Comparison of ENCODE assay signal across 16 mouse cellular contexts in the genomic region with DNA sequence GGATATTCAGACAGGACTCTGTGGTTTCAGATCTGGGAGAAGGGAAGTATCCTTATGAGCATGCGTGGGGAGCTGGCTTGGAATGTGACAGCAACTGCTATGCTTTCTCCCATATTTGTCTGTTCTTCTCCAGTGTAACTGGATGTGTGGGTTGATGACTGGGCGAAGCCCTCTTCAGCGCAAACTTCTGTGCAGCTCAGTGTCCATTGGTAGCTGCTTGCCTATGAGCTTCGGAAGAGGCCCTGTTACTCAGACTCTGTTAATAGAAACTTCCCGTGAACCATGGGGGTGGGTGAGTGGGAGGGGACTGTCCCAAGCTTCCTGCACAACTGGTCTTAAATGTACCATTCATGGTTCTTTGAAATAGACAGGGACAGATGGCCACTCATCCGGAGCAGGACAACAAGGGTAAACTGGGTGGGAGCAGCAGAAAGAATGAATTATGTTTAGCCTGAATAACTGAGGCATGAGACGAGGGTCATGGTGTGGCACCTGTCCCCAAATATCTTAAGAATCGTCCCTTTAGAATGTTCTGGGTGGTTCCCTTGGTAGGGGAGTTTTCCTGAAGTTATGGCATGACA.
"Had no signal": no experiment of that assay in that cellular context is flagged by ENCODE, and none has a peak within 500 bp of the region (broad histone marks: within the 10 kb centered on the region; RNA-seq: fewer than 3 reads in every experiment).

No protein-coding gene starts in this region.

- ATAC-seq: midbrain, embryonic 15.5 days had no signal

- H3K4me3 ChIP-seq: limb, embryonic 13.5 days; liver, embryonic 15.5 days; megakaryocyte, embryonic 14.5 days; midbrain, embryonic 15.5 days; neural tube, embryonic 13.5 days had no signal

- H3K9me3 ChIP-seq: limb, embryonic 13.5 days; liver, embryonic 15.5 days; megakaryocyte, embryonic 14.5 days; midbrain, embryonic 15.5 days; neural tube, embryonic 13.5 days had no signal

- H3K36me3 ChIP-seq: limb, embryonic 13.5 days; liver, embryonic 15.5 days; midbrain, embryonic 15.5 days; neural tube, embryonic 13.5 days had no signal

- DNase-seq: kidney, adult 2 months; kidney, postnatal 25 days; layer of hippocampus, adult 9-11 months; layer of hippocampus, postnatal 36 days; lung, adult 2 months; lung, postnatal 14 days; right cerebral cortex, postnatal 25 days; thymus, postnatal 4 days had no signal

- H3K9ac ChIP-seq: limb, embryonic 13.5 days; liver, embryonic 15.5 days; midbrain, embryonic 15.5 days; neural tube, embryonic 13.5 days had no signal

- H3K27ac ChIP-seq: limb, embryonic 13.5 days; liver, embryonic 15.5 days; macrophage; midbrain, embryonic 15.5 days; neural tube, embryonic 13.5 days had no signal

- H3K27me3 ChIP-seq: midbrain, embryonic 15.5 days had no signal

- H3K4me1 ChIP-seq: liver, embryonic 15.5 days had no signal

- H3K4me2 ChIP-seq: limb, embryonic 13.5 days; liver, embryonic 11.5 days; liver, embryonic 15.5 days; midbrain, embryonic 11.5 days; midbrain, embryonic 15.5 days; neural tube, embryonic 13.5 days had no signal
